Mouse (Mus musculus) ES-Bruce4 (cell line): ENCODE measurements around the gene Ube2f.

Experiments used
- CTCF ChIP-seq: IDR thresholded peaks from one replicate; pipeline ENCODE4 v1.8.1; 2011; ENCODE audit warnings: low read depth, low read length
- EP300 ChIP-seq: IDR thresholded peaks from 2 replicates; pipeline ENCODE4 v1.6.1; 2011; ENCODE audit warnings: low read depth, low read length; ENCODE audit not compliant: insufficient read depth
- POLR2A ChIP-seq: IDR thresholded peaks from one replicate; pipeline ENCODE4 v1.8.1; 2011; ENCODE audit warnings: low read length; ENCODE audit not compliant: insufficient read depth

DNA sequence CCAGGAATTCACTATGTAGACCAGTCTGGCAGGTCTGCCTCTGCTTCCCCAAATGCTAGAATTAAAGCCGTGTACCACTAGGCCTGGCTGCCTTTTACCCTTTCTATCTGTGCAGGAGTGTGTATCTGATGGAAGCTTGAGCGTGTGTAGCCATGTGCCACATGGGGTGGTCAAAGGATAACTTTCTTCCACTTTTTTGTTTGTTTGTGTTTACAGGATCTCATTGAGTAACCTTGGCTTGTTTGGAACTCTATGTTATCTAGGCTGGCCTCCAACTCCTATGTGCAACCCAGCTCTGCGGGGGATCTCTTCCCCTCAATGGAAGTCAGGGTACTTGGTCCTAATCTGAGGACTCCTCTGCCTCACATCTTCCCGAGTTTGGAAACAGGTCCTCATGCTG lies 1.1 kb upstream of the Ube2f start:
- no peak for TF ChIP-seq CTCF
- TF ChIP-seq EP300: no peak
- no peak for TF ChIP-seq POLR2A
